Mouse (Mus musculus) kidney, adult 10 weeks (tissue): ENCODE results near the gene Aaed1. TPM values are rescaled to one million over a fixed set of nuclear protein-coding genes. Genes with fewer than 3 reads are reported as not detected.

Experiments used
- polyA plus RNA-seq: library from polyadenylated mRNA; stranded (reverse); fragments of 350-450 nt; fragmentation: Illumina TruSeq; extraction: RNeasy Lipid Tissue Mini Kit (QIAGEN cat#74804); gene quantifications from one replicate; pipeline ENCODE4 v1.2.3, GENCODE M21; 2014; ENCODE audit warnings: low read depth, low replicate concordance

Aaed1 gene
- polyA plus RNA-seq, result 105 TPM

GRCm38 (mm10) chr13:64312024-64312915 lies at the start of gene Aaed1:
TSS of gene Aaed1 (minus strand) at chr13:64312710.

GRCm38 (mm10) chr13:64274879-64275753 lies 37.4 kb downstream of the Aaed1 start, which contains the start of gene Cdc14b:
TSS of gene Cdc14b (minus strand) at chr13:64275290.

Other genes starting within 250 kb of the Aaed1 start
- not detected for gene Hsd17b3, start 223.5 kb downstream of the Aaed1 start, polyA plus RNA-seq
- 28.8 TPM for gene Slc35d2, start 183.3 kb downstream of the Aaed1 start, polyA plus RNA-seq
- gene Zfp367, start 159.5 kb downstream of the Aaed1 start, polyA plus RNA-seq, result 52.5 TPM
- gene Habp4, start 150.9 kb downstream of the Aaed1 start, polyA plus RNA-seq, result 31.9 TPM
- gene Cdc14b, start 37.4 kb downstream of the Aaed1 start, polyA plus RNA-seq, result 35.2 TPM
- gene Ctsl, start 58.2 kb upstream of the Aaed1 start, polyA plus RNA-seq, result 399 TPM
- gene Cdk20, start 119.6 kb upstream of the Aaed1 start, polyA plus RNA-seq, result 0.57 TPM
- gene Fam240b, start 185.1 kb upstream of the Aaed1 start, polyA plus RNA-seq, result not detected